Mouse (Mus musculus): ENCODE data around the gene Thsd4.

The Thsd4 gene

DNA sequence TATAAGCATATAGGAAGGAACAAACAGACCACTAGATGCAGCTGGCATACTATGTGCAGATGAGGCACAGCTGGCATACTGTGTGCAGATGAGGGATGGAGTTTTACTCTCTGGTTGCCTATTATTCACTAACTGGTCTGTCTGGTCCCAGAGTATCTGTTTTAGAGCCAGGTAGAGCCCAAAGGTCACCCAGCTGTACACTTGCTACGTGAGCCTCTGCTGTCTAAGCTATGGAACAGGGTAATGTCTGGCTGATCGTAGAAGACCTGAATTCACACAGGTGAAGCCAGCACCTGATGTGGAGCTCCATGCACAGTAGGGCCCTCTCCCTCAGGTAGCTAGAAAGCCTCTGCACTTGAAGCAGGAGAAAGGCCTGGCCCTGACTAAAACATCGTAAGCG lies 5.5 kb downstream of the Thsd4 start:
- DNase-seq, result no peak

DNA sequence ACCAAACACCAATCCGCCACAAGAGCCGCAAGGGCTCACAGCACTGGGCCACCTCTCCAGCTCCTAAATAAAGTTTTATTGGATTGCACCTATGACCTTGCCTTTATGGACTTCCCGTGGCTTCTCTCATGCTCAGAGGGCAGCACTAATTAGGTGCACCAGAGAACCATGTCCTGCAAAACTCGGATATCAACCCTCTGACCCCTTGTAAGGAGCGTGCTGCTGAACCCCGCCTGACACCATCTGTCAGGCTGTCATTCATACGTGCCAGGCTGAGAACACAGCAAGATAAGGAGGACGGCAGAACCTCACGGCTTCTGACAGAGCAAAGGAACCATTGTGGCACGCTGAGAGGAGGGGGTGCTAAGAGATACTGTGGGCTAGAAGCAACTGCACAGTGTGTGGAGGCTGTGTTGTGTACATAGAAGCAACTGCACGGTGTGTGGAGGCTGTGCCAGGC lies 8.5 kb downstream of the Thsd4 start:
- DNase-seq, result no peak

DNA sequence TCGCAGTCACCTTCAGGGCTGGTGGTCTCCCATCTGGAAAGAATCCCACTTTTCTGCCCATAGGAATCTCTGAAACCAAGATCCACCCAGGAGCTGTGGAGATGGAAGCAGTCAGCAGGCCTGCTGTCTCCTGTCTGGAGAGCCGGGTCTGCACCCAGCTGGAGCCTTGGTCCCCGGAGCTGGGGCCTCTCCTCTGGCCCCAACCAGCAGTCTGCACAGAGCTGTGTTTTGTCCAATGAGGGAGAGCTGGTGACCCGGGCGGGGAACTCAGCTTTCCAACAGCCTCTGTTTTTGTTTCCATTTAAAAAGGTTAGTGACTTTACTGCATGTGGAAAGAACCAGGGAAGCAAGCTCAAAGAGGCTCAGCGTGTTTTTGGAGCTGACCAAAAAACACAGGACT lies 11.0 kb downstream of the Thsd4 start:
- no peak for DNase-seq

DNA sequence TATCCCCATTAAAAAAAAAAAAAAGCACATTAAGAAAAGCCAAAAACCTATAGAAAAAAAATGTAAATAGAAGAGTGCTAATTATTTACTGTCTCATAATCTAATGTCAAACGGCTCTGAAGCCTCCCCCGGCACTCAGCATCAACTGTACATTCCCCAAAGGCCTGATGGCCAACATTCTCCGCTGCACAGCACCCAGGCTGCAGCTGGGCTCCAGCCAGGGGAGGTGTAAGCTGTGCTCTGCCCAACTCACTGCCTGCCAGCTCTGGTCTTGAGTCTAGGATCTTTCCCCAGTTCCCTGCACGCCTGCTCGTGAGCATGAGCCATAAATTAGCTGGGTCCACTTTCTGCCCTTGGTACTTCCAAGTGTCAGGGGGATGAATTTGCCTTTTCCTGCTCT lies 15.7 kb downstream of the Thsd4 start:
- DNase-seq, result no peak

DNA sequence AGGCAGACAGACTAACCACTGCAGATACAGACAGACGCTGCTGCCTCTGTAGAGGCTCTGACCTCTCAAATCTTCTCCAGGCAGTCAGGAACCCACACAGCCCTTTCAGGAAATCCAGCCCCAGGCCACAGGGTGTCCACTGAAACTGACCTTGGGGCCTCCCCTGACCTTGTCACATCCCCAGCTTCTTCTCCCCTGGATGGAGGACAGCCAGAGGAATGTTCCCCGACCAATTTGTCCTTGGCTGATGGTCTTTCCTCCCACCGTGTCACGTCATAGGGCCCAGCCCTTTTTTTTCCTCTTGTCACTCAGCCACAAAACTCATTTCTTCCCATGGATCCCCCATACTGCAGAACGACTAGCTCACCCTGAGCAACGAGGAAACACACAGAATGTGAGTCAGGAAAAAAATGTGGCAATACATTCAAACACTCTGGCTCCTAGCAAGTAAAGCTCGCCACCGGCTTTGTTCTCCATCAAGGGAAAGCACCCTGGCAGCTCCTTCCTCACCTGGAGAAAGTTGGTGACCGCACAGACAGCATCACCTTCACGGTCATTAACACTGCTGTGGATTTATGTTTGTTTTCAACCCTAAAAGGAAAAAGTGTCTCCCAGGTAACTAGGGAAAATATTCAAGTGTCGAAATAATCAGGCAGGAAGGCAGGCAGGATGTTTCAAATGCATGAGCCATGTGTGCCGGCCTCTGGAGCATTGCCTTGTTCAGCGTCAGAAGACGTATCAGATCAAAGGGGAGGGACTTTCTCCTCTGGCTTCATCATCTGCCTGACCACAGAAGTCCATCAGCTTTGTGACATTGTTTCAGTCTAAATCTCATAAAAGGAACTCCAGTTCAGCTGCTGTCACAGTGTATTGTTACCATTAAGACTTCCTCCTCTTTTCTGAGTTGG lies 17.2 kb downstream of the Thsd4 start:
- DNase-seq, result no peak

GRCm38 (mm10) chr9:60502220-60502619 lies 19.6 kb downstream of the Thsd4 start:
- DNase-seq, result no peak

DNA sequence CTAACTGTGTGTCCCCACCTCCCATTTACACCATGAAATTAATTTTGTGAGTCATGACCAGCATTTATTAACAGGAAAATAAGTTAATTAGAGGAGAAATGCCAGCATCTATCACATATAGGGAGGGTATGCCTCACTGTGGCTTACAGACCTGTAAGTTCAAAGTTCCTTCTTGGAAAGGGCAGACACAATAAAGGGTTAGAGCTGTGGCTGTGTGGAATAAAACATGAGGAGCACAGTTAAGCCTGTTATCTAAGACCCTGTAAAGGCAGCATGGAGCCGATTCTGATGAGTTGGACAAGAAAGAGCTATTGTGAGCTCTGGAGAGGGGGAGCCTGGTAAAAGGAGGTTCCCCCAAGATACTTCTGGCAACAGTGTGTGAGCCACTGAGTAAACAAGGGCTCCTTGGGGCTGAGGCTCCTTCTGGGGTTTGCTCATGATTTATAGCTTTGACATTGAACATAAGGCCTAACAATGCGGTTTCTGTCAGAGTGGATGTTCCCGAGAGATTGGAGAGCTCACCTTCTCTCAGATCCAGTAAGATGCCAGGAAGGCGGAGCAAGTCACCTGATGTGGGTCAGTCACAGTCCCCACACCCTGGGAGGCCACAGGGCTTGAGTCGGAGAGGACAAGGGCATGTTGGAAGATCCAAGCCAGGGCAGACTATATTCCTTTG lies 20.2 kb downstream of the Thsd4 start:
- DNase-seq, result no peak

DNA sequence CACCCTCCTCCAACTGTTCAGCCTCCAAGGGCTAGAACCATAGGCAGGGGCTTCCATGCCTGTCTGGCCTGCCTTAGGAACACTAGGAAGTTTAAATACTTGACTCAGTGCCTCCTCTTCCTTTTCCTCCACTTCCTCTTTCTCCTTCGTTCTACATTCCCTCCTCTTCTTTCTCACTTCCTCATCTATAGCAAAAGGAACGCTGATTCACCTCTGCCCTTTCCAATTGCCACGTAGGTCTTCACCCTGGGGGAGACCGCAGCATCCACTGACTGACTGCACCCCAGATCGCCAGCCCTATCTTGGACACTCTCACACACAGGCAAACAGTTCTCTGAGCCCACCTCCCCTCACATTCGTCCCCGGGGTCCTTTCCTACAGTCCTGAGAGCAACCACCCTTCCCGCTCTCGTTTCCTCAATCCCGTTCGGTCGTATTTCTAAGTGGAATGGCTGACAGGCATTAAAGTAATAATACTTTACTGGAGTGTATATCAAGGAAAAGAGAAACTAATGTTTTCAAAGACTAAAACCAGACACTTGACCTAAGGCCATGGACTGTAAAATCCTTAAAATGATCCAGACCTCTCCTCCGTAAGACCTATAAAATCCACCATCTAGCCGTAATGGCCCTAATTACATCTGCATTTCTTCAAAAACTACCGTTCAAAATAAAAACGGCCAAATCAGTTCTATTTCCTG lies 29.4 kb downstream of the Thsd4 start:
- DNase-seq, result no peak

- no peak for DNase-seq
Observed at GRCm38 (mm10) chr9:60491489-60492100, 30.3 kb downstream of the Thsd4 start.

DNA sequence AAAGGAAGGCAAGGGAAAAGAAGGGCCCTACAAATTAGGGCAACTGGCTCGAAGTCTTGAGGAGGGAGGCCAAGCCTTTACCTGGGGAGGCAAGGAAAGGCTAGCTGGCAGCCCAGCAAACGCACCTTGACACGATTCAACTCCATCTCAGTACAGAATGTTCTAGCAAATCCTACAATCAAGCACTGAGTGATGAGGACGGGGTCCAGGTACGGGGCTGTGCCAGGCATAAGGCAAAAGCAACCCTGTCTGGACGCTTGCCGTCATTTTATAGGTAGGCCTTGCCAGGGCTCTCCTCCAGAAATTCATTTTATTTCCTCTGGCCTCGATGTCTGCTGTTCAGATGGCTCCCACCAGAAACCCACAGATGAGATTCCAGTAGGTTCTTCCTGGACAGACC lies 30.8 kb downstream of the Thsd4 start:
- DNase-seq, result no peak

GRCm38 (mm10) chr9:60488816-60489215 lies 33.0 kb downstream of the Thsd4 start:
- DNase-seq, result no peak

GRCm38 (mm10) chr9:60482165-60482564 lies 39.7 kb downstream of the Thsd4 start:
- DNase-seq, result no peak

DNA sequence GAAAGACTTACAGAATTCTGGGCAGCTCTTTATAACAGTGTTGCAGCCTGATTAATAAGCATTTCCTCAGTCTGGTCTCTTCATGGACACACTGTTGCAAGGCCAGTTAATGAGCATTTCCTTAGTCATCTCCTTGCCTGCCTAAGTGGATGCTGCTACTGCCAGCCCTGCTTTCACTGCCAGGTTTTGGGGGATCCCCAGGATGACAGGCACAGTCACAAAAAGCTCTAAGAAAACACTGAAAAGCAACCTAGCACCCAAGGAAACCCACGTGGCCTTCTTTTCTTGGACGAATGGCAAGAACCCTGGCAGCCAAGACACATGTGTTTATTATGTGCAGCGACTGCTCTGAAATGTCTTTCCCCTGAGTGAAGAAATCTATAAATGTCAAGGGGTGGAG lies 41.8 kb downstream of the Thsd4 start:
- DNase-seq, result no peak

- DNase-seq, result no peak
Observed at GRCm38 (mm10) chr9:60478806-60479205, 43.0 kb downstream of the Thsd4 start.

DNA sequence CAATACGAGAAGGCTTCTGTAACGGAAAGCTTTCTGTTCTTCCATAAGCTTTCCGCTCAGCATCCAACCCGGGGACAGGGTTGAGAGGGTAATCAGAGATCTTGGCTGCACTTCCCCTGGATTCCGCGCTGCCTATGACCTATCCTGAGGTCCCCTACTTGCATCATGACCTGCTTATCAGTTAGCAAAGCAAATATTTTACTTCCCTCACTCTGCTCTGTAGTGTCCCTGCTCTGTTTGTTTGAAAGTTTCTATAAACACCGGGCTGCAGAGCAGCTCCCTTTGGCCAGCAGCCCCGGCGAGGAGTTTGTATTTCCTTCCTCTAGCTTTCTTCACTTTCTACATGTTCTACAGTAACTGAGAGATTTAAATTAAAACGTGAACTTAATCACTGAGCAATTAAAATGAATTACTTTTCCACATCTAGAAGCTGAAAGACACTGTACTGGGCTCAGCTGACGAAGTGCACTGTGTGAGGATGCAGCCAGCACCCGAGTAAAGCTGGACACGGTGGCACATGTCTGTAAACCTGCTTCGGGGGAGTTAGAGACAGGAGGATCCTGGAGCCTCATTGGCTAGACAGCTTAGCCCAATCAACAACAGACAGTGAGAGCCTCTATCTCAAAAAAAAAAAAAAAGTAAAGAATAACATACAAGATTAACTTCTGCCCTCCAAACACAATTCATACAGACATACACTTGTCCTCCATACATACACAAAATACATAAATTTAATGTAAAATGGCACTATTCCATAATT lies 43.7 kb downstream of the Thsd4 start:
- DNase-seq, result no peak

DNA sequence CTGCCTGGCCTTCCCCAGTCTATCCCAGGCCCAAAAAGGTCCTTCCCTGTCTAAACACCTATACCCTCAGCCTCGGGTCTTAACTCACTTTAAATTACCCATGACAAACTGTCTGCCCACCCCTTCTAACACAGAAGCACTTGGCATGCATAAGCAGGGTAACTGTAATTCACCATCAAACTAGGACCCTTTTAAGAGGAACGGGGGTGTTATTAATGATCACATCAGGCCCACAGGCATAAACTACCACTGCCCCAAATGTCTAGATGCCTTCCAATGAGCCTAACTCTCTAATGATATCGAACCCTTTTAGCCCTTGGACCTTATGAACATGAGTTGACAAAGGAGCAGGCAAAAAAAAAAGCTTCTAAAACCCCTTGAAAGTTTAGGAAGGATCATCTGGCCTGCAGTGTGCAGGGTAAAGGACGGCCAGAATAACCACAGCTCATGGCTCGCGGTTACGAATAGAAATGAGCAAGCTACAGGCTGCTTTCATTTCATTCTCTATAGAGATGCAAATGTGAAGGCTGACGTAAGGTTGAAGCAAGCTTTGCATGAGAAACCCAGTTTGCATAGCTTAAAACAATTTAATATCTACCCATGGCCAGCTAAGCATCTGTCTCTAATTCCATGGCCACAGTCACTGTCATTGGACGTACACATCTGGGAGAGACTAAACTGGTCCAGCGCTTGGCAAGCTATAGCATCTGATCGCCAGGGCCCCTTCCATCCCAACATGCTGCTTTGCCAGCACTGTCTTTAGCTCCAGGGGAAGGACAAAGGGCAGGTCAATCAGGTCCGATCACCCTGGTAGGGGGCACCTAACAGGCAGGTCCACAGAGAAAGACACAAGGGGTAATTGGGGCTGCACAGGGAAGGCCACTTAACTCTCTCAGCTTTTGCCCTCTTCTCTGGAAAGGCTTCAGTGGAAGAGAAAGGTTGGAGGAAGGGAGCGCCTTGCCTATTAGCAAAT lies 61.5 kb downstream of the Thsd4 start:
- DNase-seq, result no peak

GRCm38 (mm10) chr9:60458468-60458962 lies 63.3 kb downstream of the Thsd4 start:
- DNase-seq, result peak; percentile 17 to 21

DNA sequence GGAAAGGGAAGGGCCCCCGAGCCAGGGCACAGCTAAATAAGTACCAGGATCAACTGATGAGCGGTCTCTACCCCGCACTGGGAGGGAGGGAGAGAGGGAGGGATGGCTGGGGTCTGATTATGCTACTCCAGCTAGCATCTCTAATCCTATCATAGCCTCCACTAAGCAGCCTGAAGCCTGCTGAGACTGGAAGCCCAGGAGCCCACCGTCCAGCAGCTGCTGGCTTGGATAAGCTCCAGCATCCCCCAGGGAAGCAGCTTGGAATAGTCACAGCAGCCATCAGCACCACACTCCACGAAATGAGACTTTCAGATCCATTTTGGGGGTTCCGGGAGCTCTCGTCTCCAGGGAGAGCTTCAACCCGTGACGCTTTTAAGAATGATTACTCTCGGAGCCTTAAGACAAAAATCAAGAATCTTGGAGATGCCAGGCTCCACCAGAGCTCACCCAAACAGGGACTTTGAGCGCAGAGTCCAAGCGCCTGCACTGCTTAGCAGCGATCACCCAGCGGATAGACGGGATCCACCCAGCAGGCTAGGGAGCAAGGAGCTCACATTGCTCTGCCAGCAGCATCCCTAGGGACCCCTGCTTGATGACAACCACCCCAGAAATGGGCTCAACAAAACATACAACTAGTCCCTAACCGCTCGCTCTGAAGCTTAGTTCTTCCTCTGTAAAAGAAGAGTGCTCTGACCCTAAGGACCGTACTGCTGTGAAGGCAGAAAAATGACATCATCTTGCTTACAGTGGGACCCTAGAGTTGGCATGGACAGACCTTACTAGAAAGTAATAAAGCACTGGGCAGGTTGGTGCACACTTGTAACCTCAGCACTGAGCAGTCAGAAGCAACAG lies 64.3 kb downstream of the Thsd4 start:
- peak; percentile 31 to 34 for DNase-seq

GRCm38 (mm10) chr9:60456651-60457050 lies 65.2 kb downstream of the Thsd4 start:
- peak; percentile 28 to 44 for DNase-seq
